Mouse (Mus musculus) thymus, adult 18-20 months (tissue): ENCODE results near the gene Glcci1.

Experiments used
- DNase-seq, 2 experiments: peaks; one replicate each; pipeline ENCODE4 v3.0.0; 2022; ENCODE audit warnings: mixed read lengths in 2 of 2

The Glcci1 gene

GRCm38 (mm10) chr6:8556849-8557571 is 47.6 kb downstream of the Glcci1 start:
- no peak for DNase-seq

- DNase-seq, result no peak
Observed at GRCm38 (mm10) chr6:8560682-8561081, 51.3 kb downstream of the Glcci1 start.

- DNase-seq, result no peak
Observed at GRCm38 (mm10) chr6:8582377-8582776, 73.0 kb downstream of the Glcci1 start.

DNA sequence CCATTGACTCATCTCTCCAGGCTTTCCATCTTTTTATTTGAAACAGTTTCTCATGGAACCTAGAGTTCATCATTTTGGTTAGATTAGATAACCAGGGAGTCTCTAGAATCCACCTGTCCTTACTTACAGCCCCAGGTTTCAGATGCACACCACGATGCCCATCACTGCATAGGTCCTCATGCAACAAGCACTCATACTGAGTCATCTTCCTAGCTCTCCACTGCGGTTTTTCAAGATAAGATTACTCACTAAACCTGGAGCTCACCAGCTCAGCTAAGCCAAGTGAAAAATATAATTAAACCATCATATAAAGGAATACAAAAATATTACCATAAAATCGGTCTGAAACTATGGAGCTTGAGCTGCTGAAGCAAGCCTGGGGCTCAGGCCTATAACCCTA is 74.5 kb downstream of the Glcci1 start:
- DNase-seq, result no peak

- no peak for DNase-seq
Observed at GRCm38 (mm10) chr6:8591665-8592064, 82.3 kb downstream of the Glcci1 start.

GRCm38 (mm10) chr6:8617369-8617768 is 108.0 kb downstream of the Glcci1 start:
- DNase-seq, result no peak

GRCm38 (mm10) chr6:8619582-8620350 is 110.4 kb downstream of the Glcci1 start:
- DNase-seq, result no peak

GRCm38 (mm10) chr6:8623045-8623444 is 113.6 kb downstream of the Glcci1 start:
- DNase-seq, result no peak

- no peak for DNase-seq
Observed at GRCm38 (mm10) chr6:8628226-8628625, 118.8 kb downstream of the Glcci1 start.

DNA sequence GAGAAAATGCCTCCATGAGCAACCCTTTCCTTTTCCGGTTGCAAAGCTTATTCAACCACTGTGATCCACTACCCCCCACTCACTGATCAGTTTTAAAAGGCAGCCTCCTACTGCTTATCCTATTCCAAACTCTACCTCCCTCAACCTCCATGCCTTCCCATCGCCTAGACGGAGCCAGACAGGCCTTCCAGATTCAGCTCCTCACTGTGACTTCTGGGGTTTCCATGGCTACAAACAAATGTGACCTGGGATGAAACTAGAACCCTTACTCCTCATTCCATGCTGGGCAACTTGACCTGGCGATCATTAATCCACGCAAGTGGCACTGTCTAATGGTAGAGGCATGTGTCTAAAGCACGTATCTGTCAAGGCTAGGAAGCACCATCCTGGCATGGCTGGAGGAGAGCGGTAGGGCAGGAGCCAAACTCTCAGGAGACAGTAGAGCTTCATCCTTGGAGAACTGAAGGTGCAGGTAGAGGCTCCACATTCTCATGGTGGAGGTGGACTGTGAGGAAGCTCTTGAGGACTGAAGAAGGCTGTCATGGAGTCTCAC is 119.4 kb downstream of the Glcci1 start:
- no peak for DNase-seq

GRCm38 (mm10) chr6:8630531-8630930 is 121.1 kb downstream of the Glcci1 start:
- DNase-seq, result no peak

DNA sequence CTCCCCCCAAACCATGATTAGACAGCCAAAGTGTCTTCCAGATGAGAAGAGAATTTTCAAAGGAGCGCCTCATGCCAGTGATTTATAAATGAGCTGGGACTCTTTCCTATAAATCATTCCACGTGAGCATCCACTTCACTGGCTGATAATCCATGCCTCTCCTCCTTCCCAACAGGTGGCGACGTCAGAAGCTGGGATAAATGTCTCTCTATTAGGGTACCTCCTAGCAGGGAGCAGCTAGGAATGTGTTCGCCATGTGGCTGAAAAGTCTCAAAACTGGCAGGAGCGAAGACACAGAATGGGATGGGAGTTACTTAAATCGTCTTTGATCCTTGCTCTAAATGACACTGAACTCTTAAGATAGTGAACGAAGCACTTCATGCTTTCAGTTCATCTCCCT is 122.0 kb downstream of the Glcci1 start:
- DNase-seq, result no peak

- DNase-seq, result no peak
Observed at GRCm38 (mm10) chr6:8631986-8632632, 122.7 kb downstream of the Glcci1 start.

DNA sequence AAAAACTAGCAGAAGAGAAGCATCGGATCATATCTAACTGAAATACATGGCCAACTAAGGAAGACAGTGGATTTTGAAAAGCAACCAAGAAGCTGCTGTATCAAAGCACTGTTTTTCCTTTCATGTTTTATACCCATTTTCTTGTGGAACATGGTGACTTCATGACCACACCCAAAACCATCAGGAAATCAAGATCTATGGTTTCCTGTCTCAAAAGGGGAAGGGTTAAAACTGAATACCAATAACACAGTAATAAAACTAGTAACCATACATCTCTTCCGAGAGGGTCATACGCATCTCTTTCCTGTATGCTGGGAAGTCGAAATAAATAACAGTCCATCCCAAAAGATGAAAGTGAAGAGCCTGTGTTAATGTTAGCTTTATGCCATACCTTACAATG is 123.3 kb downstream of the Glcci1 start:
- no peak for DNase-seq

DNA sequence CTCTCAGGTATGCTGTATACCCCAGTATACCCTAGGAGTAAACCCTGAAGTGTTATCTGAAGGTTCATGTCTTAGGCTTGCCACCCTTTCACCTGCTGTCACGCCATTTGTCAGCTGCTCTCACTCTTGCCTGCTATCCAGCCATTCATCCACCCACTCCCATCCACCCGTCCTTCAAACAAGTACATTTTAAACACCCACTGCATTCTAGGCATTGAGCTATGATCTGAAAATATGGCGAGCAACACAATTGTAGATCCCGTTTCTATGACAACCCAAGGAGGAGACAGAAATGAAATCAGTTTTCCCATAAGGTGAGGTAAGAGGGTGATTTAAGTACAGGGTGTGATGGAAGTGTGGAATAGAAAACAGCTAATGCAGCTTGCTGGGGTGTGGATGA is 128.7 kb downstream of the Glcci1 start:
- DNase-seq, result no peak

GRCm38 (mm10) chr6:8638899-8639298 is 129.5 kb downstream of the Glcci1 start:
- no peak for DNase-seq

- DNase-seq, result no peak
Observed at GRCm38 (mm10) chr6:8639526-8639925, 130.1 kb downstream of the Glcci1 start.

DNA sequence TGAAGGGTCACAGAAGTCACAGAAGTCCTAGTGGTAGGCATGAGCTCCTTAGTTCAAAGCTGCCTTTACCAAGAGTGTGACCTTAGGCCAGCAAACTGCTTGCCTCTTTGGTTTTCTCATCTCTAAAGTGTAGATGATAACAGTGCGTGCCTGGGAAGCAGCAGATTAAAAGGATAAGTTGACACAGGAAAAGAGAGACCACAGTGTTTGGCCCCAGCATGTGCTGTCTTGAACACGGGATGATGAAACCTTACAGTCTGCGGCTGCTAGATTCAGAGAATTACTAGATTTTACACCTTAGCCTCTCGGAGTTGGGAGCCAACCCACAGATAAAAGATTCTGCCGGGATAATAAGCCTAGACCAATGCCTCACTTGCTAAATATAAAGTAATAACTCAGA is 131.5 kb downstream of the Glcci1 start:
- DNase-seq, result no peak

- no peak for DNase-seq
Observed at GRCm38 (mm10) chr6:8644703-8645102, 135.3 kb downstream of the Glcci1 start.

DNA sequence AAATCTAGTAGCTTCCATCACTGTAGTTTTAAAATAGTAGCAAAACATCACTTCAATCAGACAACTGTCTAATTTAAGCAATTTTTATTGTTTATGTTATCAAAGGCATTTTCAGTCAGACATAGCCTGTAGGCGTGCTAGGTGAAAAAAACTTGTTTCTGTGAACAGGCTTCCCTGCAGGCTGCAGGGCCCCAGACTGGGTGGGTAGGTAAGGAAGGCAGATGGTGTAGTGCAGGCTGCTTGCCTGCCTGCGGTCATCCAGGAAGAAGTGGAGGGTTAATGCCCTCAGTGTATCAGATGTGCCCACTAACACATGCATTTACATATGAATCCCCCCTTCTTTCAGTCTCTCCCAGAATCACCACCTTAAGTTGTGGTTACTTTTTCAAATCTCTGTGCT is 136.3 kb downstream of the Glcci1 start:
- DNase-seq, result no peak
